Mouse (Mus musculus): ENCODE results near the gene Rnf141. TPM values are rescaled to one million over a fixed set of nuclear protein-coding genes. Genes with fewer than 3 reads are reported as not detected.

Rnf141 gene
- polyA plus RNA-seq, 1 experiment from 2014 or later, result 30.0 TPM

- Histone ChIP-seq H3K27ac (no peak overlapping the region), H3K9me3 (replicated peaks) (no peaks in the 10 kb centered on the region), H3K4me2 (no peak overlapping the region), H3K4me3 (no peak overlapping the region), H3K9ac (no peak overlapping the region), H3K27me3 (no peaks in the 10 kb centered on the region), H3K36me3 (peaks cover 7% of the 10 kb centered on the region), H3K4me1 (replicated peaks) (peaks cover 18% of the 10 kb centered on the region)
- 66% methylated on average over 5 of the region's 5 CpGs for WGBS
- no peak for ATAC-seq (replicated peaks; ENCODE audit: insufficient number of reproducible peaks, insufficient read depth, low FRiP score, low read depth)
These were observed 32.7 kb downstream of the Rnf141 start for GRCm38 (mm10) chr7:110811529-110811928.

DNA sequence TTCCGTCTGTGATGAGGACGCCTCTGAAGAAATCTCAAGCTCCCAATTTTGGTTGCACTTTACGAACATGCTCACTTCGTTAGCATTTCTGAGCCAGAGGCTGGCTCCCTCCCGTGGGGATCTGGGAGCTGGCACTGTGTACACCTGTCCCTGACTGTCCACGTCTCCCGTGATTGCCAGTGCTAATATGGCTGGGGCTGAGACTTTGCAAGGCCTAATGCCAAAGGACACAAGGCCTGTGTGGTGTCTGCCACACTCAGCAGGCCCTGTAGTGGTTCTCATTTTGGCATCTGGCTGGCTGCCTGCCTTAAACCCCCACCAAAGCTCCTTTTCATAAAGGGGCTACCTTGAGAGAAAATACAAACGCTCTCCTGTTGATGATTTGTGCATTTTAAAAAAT, 33.3 kb downstream of the Rnf141 start:
- no peak overlapping the region for H3K4me3 ChIP-seq
- peaks cover 17% of the 10 kb centered on the region for H3K4me1 ChIP-seq (replicated peaks)
- no peak for ATAC-seq (replicated peaks; ENCODE audit: insufficient number of reproducible peaks, insufficient read depth, low FRiP score, low read depth)
- H3K4me2 ChIP-seq, result no peak overlapping the region
- no peaks in the 10 kb centered on the region for H3K27me3 ChIP-seq
- no peak overlapping the region; the same call in 1 of the 2 replicates for H3K27ac ChIP-seq
- WGBS, result 71% methylated on average over 8 of the region's 8 CpGs
- H3K36me3 ChIP-seq, result peaks cover 7% of the 10 kb centered on the region
- no peak overlapping the region for H3K9ac ChIP-seq
- H3K9me3 ChIP-seq (replicated peaks), result no peaks in the 10 kb centered on the region

DNA sequence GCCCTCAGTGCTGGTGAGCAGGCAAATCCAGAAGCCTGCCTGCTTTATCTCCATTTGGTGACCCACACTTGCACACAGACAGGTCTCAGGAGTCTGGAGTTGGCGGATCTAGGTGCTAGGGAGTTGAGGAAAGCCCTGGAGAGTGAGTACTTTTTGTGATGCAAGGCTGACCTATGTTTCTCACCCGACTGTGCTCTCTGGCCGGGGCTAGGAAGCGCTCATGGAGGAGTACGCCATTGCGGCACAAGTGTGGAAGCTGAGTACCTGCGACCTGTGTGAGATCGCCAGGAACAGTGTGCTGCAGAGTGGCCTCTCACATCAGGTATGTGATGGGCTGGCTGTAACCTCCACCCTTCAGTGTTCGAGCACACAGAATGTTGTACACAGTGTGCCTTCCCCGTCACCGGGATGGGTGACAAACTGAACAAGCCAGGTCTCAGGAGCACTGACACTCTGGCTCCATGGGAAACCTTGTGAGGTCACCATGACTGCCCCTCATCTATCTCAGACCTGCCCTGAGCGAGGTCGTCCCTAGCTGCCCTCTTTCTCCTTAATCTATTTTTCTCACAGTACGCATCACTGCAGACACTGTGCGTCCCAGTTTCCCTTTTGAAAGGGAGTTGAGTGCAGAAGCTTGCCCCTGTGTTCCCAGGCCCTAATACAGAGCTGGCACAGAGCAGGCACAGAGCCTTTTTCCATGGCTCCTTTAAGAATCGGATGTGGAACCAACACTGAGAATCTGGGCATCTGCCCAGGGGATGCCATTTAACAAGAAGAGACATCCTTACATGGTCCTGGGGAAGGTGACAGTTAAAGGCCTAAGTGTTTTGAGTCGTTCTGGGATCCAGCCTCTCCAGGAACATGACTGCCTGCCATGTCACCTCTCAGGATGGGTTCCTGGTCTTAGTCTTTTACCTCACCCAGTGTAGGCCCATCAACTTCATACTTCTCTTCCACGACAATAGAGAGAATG, 34.4 kb downstream of the Rnf141 start:
- Histone ChIP-seq H3K27ac (no peak overlapping the region), H3K9me3 (replicated peaks) (no peaks in the 10 kb centered on the region), H3K9ac (no peak overlapping the region), H3K36me3 (peaks cover 4% of the 10 kb centered on the region), H3K4me3 (no peak overlapping the region), H3K4me1 (replicated peaks) (peaks cover 21% of the 10 kb centered on the region), H3K4me2 (no peak overlapping the region), H3K27me3 (no peaks in the 10 kb centered on the region)
- no peak for ATAC-seq (replicated peaks; ENCODE audit: insufficient number of reproducible peaks, insufficient read depth, low FRiP score, low read depth)
- 77% methylated on average over 18 of the region's 18 CpGs for WGBS

GRCm38 (mm10) chr7:110808962-110809361, 35.3 kb downstream of the Rnf141 start:
- Histone ChIP-seq H3K4me2 (no peak overlapping the region), H3K9ac (no peak overlapping the region), H3K27ac (no peak overlapping the region), H3K4me3 (no peak overlapping the region), H3K27me3 (no peaks in the 10 kb centered on the region), H3K9me3 (replicated peaks) (no peaks in the 10 kb centered on the region), H3K36me3 (no peaks in the 10 kb centered on the region; the same call in 1 of the 2 replicates), H3K4me1 (replicated peaks) (peaks cover 24% of the 10 kb centered on the region)
- 69% methylated on average over 3 of the region's 3 CpGs for WGBS
- ATAC-seq (replicated peaks; ENCODE audit: insufficient number of reproducible peaks, insufficient read depth, low FRiP score, low read depth), result no peak

DNA sequence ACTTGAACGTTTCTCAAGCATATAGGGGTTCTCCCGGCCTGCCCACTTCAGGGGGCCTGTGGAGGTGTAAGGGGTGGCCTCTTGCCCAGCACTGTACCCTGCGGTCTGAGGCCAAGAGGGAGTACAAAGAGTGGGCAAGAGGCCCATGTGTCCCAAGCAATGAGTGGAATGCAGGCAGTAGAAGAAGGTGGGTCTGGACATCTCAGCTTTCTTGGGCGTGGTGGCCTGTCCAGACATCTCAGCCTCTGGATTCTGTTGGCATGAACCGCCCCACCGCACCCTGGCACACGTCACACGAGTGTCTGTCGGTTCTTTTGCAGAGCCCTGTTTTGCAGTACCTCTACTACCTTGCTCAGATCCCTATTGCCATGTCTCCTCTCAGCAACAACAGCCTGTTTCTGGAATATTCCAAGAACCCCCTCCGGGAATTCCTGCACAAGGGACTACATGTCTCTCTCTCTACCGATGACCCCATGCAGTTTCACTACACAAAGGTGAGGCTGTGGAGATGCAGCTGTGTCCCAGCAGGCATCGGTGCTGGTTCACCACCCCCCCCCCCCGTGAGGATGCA, 36.7 kb downstream of the Rnf141 start:
- no peak overlapping the region for H3K9ac ChIP-seq
- H3K4me1 ChIP-seq (replicated peaks), result peaks cover 24% of the 10 kb centered on the region
- H3K4me3 ChIP-seq, result no peak overlapping the region
- no peak overlapping the region for H3K4me2 ChIP-seq
- no peaks in the 10 kb centered on the region for H3K9me3 ChIP-seq (replicated peaks)
- H3K36me3 ChIP-seq, result no peaks in the 10 kb centered on the region
- WGBS, result 83% methylated on average over 13 of the region's 13 CpGs
- no peak for ATAC-seq (replicated peaks; ENCODE audit: insufficient number of reproducible peaks, insufficient read depth, low FRiP score, low read depth)
- no peak overlapping the region for H3K27ac ChIP-seq
- H3K27me3 ChIP-seq, result no peaks in the 10 kb centered on the region

DNA sequence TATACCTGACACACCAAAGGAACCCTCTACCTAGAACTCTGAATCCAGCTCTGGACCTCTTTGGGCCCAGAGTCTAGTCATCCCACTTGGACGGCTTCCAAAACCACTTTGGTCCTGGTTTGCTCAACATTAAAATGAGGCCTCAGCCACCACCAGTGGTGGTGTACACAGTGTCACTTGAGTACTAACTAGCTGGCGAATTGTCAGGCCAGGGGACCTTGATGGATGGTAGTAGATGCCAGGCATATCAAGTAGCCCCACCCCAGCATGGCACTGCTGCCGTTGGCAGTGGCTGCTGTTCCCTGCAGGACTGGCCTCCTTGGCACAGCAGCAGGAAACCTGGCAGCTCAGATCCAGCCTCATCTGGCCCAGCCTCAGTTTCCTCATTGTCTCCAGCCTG, 40.0 kb downstream of the Rnf141 start:
- 50% methylated on average over 3 of the region's 3 CpGs for WGBS
- Histone ChIP-seq H3K36me3 (no peaks in the 10 kb centered on the region), H3K9ac (no peak overlapping the region)

DNA sequence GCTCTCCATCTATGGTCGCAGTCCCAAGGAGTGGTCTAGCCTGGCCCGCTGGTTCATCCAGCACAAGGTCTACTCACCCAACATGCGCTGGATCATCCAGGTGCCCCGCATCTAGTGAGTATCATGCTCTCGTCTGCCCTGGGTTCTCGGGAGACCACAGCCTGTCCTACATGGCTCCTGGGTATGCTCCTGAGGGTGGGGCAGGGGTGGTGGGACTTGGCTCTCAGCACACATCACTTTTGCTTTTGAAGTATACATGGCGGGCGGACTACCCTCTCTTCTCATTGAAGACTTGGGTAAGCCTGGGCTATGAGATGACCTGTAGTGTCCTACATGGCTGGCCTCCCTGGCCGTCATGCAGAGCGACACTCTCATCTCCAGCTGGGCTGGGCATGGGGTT, 41.1 kb downstream of the Rnf141 start:
- Histone ChIP-seq H3K36me3 (no peaks in the 10 kb centered on the region), H3K4me3 (no peak overlapping the region), H3K4me2 (no peak overlapping the region), H3K27ac (no peak overlapping the region), H3K9ac (no peak overlapping the region), H3K27me3 (no peaks in the 10 kb centered on the region), H3K4me1 (replicated peaks) (peaks cover 13% of the 10 kb centered on the region), H3K9me3 (replicated peaks) (no peaks in the 10 kb centered on the region)
- 95% methylated on average over 10 of the region's 10 CpGs for WGBS
- ATAC-seq (replicated peaks; ENCODE audit: insufficient number of reproducible peaks, insufficient read depth, low FRiP score, low read depth), result no peak

More for the DNA sequence above, 40.0 kb downstream of the Rnf141 start:
- no peak overlapping the region for H3K4me2 ChIP-seq
- H3K9me3 ChIP-seq (replicated peaks), result no peaks in the 10 kb centered on the region
- no peak for ATAC-seq (replicated peaks; ENCODE audit: insufficient number of reproducible peaks, insufficient read depth, low FRiP score, low read depth)
- H3K4me3 ChIP-seq, result no peak overlapping the region
- no peaks in the 10 kb centered on the region for H3K27me3 ChIP-seq
- H3K27ac ChIP-seq, result no peak overlapping the region
- peaks cover 13% of the 10 kb centered on the region for H3K4me1 ChIP-seq (replicated peaks)

DNA sequence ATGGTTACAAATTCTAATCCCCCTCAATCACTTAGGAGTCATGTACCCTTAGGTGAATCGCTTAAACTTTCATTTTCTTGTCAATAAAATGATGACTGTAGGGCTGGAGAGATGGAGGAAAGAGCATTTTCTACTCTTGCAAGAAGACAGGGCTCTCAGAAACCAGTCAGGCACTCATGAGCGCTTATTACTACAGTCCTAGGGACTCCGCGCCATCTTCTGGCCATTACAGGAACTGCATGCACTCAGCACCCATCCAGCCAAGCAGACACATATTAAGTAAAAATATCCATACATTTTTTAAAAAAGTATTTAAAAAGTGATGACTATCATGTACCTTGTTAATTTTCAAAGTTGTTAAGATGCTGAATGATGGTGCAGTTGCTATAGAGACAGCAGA, 43.2 kb downstream of the Rnf141 start:
- Histone ChIP-seq H3K27me3 (no peaks in the 10 kb centered on the region), H3K4me3 (no peak overlapping the region), H3K36me3 (no peaks in the 10 kb centered on the region), H3K27ac (no peak overlapping the region), H3K9ac (no peak overlapping the region), H3K4me2 (no peak overlapping the region), H3K9me3 (replicated peaks) (no peaks in the 10 kb centered on the region), H3K4me1 (replicated peaks) (peaks cover 11% of the 10 kb centered on the region)
- no peak for ATAC-seq (replicated peaks; ENCODE audit: insufficient number of reproducible peaks, insufficient read depth, low FRiP score, low read depth)
- WGBS, result 1% methylated on average over 4 of the region's 4 CpGs

DNA sequence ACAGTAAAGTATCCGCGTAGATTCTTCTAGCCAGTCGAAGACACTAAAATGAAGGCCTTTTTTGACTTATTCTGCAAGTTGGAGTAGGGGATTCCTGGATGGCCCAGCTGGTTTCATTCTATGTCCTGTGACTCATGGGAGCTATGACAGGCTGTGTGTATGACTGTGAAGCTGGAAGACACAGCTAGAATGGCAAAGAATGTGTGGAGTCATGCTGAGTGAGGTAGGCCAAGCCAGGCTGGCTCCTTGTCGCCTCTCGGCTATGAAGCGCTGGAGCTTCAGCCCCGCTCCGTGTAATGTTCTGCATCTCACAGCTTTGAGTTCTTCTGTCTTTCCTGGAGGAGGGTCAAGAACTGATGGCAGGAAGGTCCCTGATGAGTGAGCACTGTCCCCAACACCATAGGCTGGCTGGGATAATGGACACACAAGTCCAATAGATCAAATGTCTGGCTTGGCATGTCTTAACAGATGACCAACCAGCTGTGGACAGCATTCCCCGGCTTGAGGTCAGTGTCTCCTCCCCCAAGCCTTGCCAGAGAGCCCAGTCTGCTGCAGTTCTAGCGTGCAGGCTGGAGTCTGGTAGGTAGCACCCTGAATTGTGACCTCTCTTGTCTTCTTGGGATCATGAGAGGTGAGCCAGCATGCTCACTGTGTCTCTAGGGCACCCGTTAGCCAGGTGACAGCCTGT, 46.4 kb downstream of the Rnf141 start:
- WGBS, result 77% methylated on average over 11 of the region's 11 CpGs
- no peak overlapping the region for H3K27ac ChIP-seq
- no peak for ATAC-seq (replicated peaks; ENCODE audit: insufficient number of reproducible peaks, insufficient read depth, low FRiP score, low read depth)

DNA sequence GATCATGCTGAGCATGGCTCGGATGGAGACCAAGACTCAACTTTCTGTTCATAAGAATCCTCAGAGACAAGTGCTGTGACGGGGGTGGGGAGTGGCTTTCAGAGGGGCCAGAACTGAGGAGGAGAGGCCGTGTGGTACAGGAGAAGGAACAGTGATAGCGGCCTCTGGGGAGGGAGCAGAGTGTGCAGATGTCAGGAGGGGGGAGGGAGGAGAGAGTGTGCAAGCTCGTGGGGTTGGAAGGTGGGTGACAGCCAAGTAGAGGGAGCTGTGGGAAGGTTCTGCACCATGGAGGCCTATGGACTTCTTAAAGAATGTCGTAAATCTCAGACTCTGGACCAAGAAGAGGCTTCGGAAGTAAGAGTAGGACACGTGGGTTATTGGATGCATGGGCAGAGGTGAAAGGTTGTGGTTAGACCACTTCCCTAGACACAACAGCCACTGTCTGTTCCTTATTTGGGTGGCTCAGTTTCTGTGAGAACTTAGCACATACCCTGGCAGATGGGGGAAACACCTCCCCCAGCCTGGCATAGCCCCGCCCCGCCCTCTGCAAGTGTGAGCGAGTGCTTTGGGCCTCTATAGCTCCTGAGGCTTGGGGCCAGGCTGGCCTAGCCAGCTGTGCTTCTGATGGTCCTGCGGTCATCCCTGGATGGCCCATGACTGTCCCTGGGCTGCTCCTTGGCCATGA, 47.7 kb downstream of the Rnf141 start:
- no peaks in the 10 kb centered on the region for H3K27me3 ChIP-seq
- H3K4me3 ChIP-seq, result no peak overlapping the region
- no peak overlapping the region for H3K9ac ChIP-seq
- H3K4me2 ChIP-seq, result no peak overlapping the region
- H3K9me3 ChIP-seq (replicated peaks), result no peaks in the 10 kb centered on the region
- WGBS, result 63% methylated on average over 12 of the region's 12 CpGs
- H3K27ac ChIP-seq, result no peak overlapping the region
- H3K36me3 ChIP-seq, result no peaks in the 10 kb centered on the region
- ATAC-seq (replicated peaks; ENCODE audit: insufficient number of reproducible peaks, insufficient read depth, low FRiP score, low read depth), result no peak
- H3K4me1 ChIP-seq (replicated peaks), result peaks cover 8% of the 10 kb centered on the region

More for the DNA sequence above, 46.4 kb downstream of the Rnf141 start:
- H3K27me3 ChIP-seq, result no peaks in the 10 kb centered on the region
- H3K4me2 ChIP-seq, result no peak overlapping the region
- H3K9ac ChIP-seq, result no peak overlapping the region
- no peaks in the 10 kb centered on the region for H3K9me3 ChIP-seq (replicated peaks)
- no peak overlapping the region for H3K4me3 ChIP-seq
- no peaks in the 10 kb centered on the region for H3K36me3 ChIP-seq
- H3K4me1 ChIP-seq (replicated peaks), result peaks cover 8% of the 10 kb centered on the region

GRCm38 (mm10) chr7:110794722-110795121, 49.5 kb downstream of the Rnf141 start:
- Histone ChIP-seq H3K9ac (no peak overlapping the region), H3K27ac (no peak overlapping the region), H3K4me3 (no peak overlapping the region), H3K27me3 (no peaks in the 10 kb centered on the region), H3K9me3 (replicated peaks) (no peaks in the 10 kb centered on the region), H3K4me2 (no peak overlapping the region), H3K4me1 (replicated peaks) (peaks cover 8% of the 10 kb centered on the region), H3K36me3 (no peaks in the 10 kb centered on the region)
- ATAC-seq (replicated peaks; ENCODE audit: insufficient number of reproducible peaks, insufficient read depth, low FRiP score, low read depth), result no peak
- 76% methylated on average over 4 of the region's 4 CpGs for WGBS
